Mouse (Mus musculus) stomach, postnatal 0 days (tissue): ENCODE data around the gene Zfp512b.

Source experiments
- CTCF ChIP-seq: IDR thresholded peaks from 2 replicates; pipeline ENCODE4 v1.5.1; 2016; ENCODE audit warnings: antibody characterized with exemption, low read depth, mild to moderate bottlenecking, moderate library complexity
- EP300 ChIP-seq: optimal IDR thresholded peaks from 2 replicates; pipeline ENCODE3; 2016; ENCODE audit warnings: antibody characterized with exemption

- no peak for TF ChIP-seq CTCF
- TF ChIP-seq EP300 = no peak
These were observed 22.7 kb downstream of the Zfp512b start for GRCm38 (mm10) chr2:181569856-181570255.
